Mouse (Mus musculus) liver, postnatal 0 days (tissue): ENCODE data around the gene 4933428G20Rik. TPM values are rescaled to one million over a fixed set of nuclear protein-coding genes. Genes with fewer than 3 reads are reported as not detected.

Experiments used
- ATAC-seq: fragments of 200-750 bp; cut with Nextera tagmentation; 2 replicates; pipeline ENCODE4 v1.8.0; 2017; ENCODE audit warnings: mild to moderate bottlenecking, moderate library complexity
- DNase-seq: peaks from one replicate; pipeline ENCODE4 v3.0.0-alpha.2; 2016
- H3K27ac ChIP-seq: fragments of 300-500 bp; sonication (generic); 2 replicates; pipeline ENCODE4 v1.5.1; 2014; ENCODE audit warnings: antibody characterized with exemption, moderate library complexity, mild to moderate bottlenecking, low read depth
- H3K27me3 ChIP-seq: fragments of 300-500 bp; sonication (generic); 2 replicates; pipeline ENCODE4 v1.6.1; 2014; ENCODE audit warnings: low read length, control low read depth, mixed read lengths; ENCODE audit not compliant: insufficient read depth
- H3K36me3 ChIP-seq: fragments of 300-500 bp; sonication (generic); replicated peaks from 2 replicates; pipeline ENCODE4 v1.6.1; 2014; ENCODE audit warnings: mild to moderate bottlenecking, control low read depth, low read length, moderate library complexity, mixed read lengths; ENCODE audit not compliant: insufficient read depth
- H3K4me1 ChIP-seq: fragments of 300-500 bp; sonication (generic); 2 replicates; pipeline ENCODE4 v1.6.1; 2014; ENCODE audit warnings: antibody characterized with exemption, mild to moderate bottlenecking, control low read depth; ENCODE audit not compliant: insufficient read depth
- H3K4me2 ChIP-seq: fragments of 300-500 bp; sonication (generic); 2 replicates; pipeline ENCODE4 v1.6.1; 2014; ENCODE audit warnings: low read depth, mild to moderate bottlenecking, low read length, moderate library complexity, mixed read lengths
- H3K4me3 ChIP-seq: fragments of 300-500 bp; sonication (generic); 2 replicates; pipeline ENCODE4 v1.5.1; 2014; ENCODE audit warnings: low read depth, low read length
- H3K9ac ChIP-seq: fragments of 300-500 bp; sonication (generic); replicated peaks from 2 replicates; pipeline ENCODE4 v1.6.1; 2014; ENCODE audit warnings: mild to moderate bottlenecking, moderate library complexity
- H3K9me3 ChIP-seq: fragments of 300-500 bp; sonication (generic); 2 replicates; pipeline ENCODE4 v1.6.1; 2016; ENCODE audit warnings: mild to moderate bottlenecking, control low read depth, low read length, mixed read lengths
- CTCF ChIP-seq: sonication (generic); IDR thresholded peaks from 2 replicates; pipeline ENCODE4 v1.5.1; 2016; ENCODE audit warnings: antibody characterized with exemption, low read depth
- EP300 ChIP-seq: IDR thresholded peaks from 2 replicates; pipeline ENCODE4 v1.6.1; 2016; ENCODE audit warnings: antibody characterized with exemption, low read depth, mild to moderate bottlenecking
- WGBS: fragments of 180-500 bp; shearing (Covaris S2); extraction: QIAGEN DNeasy Blood & Tissue Kit; methylation state at CpG from one replicate; pipeline ENCODE4 v1.1.7; 2014; ENCODE audit not compliant: insufficient replicate concordance; 5-methylcytosine and 5-hydroxymethylcytosine counted together
- polyA plus RNA-seq: library from polyadenylated mRNA; unstranded; fragments of >200 nt; fragmentation: Nextera tagmentation; extraction: Ambion mirVana; gene quantifications from 2 replicates; pipeline ENCODE4 v1.2.1, GENCODE M21; 2015

The 4933428G20Rik gene
- polyA plus RNA-seq, 1 experiment from 2014 or later, result 0.25 TPM

- Histone ChIP-seq H3K27me3 (no peaks in the 10 kb centered on the region), H3K36me3 (peaks cover 73% of the 10 kb centered on the region), H3K9ac (no peak overlapping the region), H3K27ac (no peak overlapping the region), H3K4me2 (no peak overlapping the region), H3K4me1 (no peaks in the 10 kb centered on the region), H3K9me3 (no peaks in the 10 kb centered on the region), H3K4me3 (no peak overlapping the region)
- ATAC-seq (peak; percentile 44; the same call in 1 of the 2 replicates), DNase-seq (peak; percentile 83)
- 49% methylated on average over 16 of the region's 16 CpGs for WGBS
- TF ChIP-seq EP300 (no peak), CTCF (peak; percentile 96)
These were observed 10.4 kb downstream of the 4933428G20Rik start for GRCm38 (mm10) chr11:97489589-97490324.

- 83% methylated on average over 3 of the region's 3 CpGs for WGBS
- Histone ChIP-seq H3K4me3 (no peak overlapping the region), H3K9me3 (no peaks in the 10 kb centered on the region), H3K4me2 (no peak overlapping the region), H3K36me3 (peaks cover 69% of the 10 kb centered on the region), H3K9ac (no peak overlapping the region), H3K4me1 (no peaks in the 10 kb centered on the region), H3K27ac (no peak overlapping the region), H3K27me3 (no peaks in the 10 kb centered on the region)
- DNase-seq, result no peak
- no peak for ATAC-seq
- no peak for TF ChIP-seq EP300
- no peak for TF ChIP-seq CTCF
These were observed 12.5 kb downstream of the 4933428G20Rik start for GRCm38 (mm10) chr11:97487656-97488055.

GRCm38 (mm10) chr11:97485661-97486060, 14.5 kb downstream of the 4933428G20Rik start:
- H3K36me3 ChIP-seq, result peaks cover 69% of the 10 kb centered on the region
- H3K9ac ChIP-seq, result no peak overlapping the region
- H3K4me1 ChIP-seq, result no peaks in the 10 kb centered on the region
- DNase-seq, result no peak
- TF ChIP-seq EP300, result no peak
- TF ChIP-seq CTCF, result no peak
- no peaks in the 10 kb centered on the region for H3K27me3 ChIP-seq
- ATAC-seq, result no peak
- no peak overlapping the region for H3K4me3 ChIP-seq
- no peak overlapping the region for H3K27ac ChIP-seq
- H3K9me3 ChIP-seq, result no peaks in the 10 kb centered on the region
- H3K4me2 ChIP-seq, result no peak overlapping the region
- WGBS, result 78% methylated on average over 8 of the region's 8 CpGs

- ATAC-seq (no peak), DNase-seq (no peak)
- WGBS, result 77% methylated on average over 8 of the region's 8 CpGs
- H3K4me3 ChIP-seq, result no peak overlapping the region
- no peak overlapping the region for H3K4me2 ChIP-seq
- peaks cover 72% of the 10 kb centered on the region for H3K36me3 ChIP-seq
- H3K27me3 ChIP-seq, result no peaks in the 10 kb centered on the region
- no peaks in the 10 kb centered on the region for H3K9me3 ChIP-seq
- no peak for TF ChIP-seq CTCF
- no peak for TF ChIP-seq EP300
- peaks cover 19% of the 10 kb centered on the region for H3K4me1 ChIP-seq
- no peak overlapping the region for H3K27ac ChIP-seq
- H3K9ac ChIP-seq, result no peak overlapping the region
These were observed 20.3 kb downstream of the 4933428G20Rik start for GRCm38 (mm10) chr11:97479824-97480223.

GRCm38 (mm10) chr11:97479085-97479484, 21.1 kb downstream of the 4933428G20Rik start:
- TF ChIP-seq CTCF, result no peak
- no peak for TF ChIP-seq EP300
- Histone ChIP-seq H3K4me1 (peaks cover 19% of the 10 kb centered on the region), H3K27me3 (no peaks in the 10 kb centered on the region), H3K4me2 (no peak overlapping the region), H3K9ac (no peak overlapping the region), H3K9me3 (no peaks in the 10 kb centered on the region), H3K4me3 (no peak overlapping the region), H3K36me3 (peaks cover 73% of the 10 kb centered on the region), H3K27ac (no peak overlapping the region)
- 82% methylated on average over 10 of the region's 10 CpGs for WGBS
- DNase-seq (no peak), ATAC-seq (no peak)

GRCm38 (mm10) chr11:97478345-97478744, 21.8 kb downstream of the 4933428G20Rik start:
- DNase-seq (no peak), ATAC-seq (no peak)
- no peaks in the 10 kb centered on the region for H3K27me3 ChIP-seq
- H3K4me2 ChIP-seq, result no peak overlapping the region
- H3K4me3 ChIP-seq, result no peak overlapping the region
- peaks cover 19% of the 10 kb centered on the region for H3K4me1 ChIP-seq
- TF ChIP-seq EP300, result no peak
- no peak for TF ChIP-seq CTCF
- no peak overlapping the region for H3K9ac ChIP-seq
- no peak overlapping the region for H3K27ac ChIP-seq
- no peaks in the 10 kb centered on the region for H3K9me3 ChIP-seq
- H3K36me3 ChIP-seq, result peaks cover 79% of the 10 kb centered on the region
- 73% methylated on average over 6 of the region's 6 CpGs for WGBS
